Mouse (Mus musculus) frontal cortex, postnatal 36 days (tissue): ENCODE measurements around the gene Rpl6.
"Not testable (repeated sequence)": the region's sequence is repeated elsewhere in the genome, so short reads cannot be mapped to it uniquely, and the experiment has no call there.

Experiments used
- DNase-seq, 2 experiments: peaks; one replicate each; pipeline ENCODE4 v3.0.0; 2022; ENCODE audit warnings: low spot score in 2 of 2

The Rpl6 gene

DNA sequence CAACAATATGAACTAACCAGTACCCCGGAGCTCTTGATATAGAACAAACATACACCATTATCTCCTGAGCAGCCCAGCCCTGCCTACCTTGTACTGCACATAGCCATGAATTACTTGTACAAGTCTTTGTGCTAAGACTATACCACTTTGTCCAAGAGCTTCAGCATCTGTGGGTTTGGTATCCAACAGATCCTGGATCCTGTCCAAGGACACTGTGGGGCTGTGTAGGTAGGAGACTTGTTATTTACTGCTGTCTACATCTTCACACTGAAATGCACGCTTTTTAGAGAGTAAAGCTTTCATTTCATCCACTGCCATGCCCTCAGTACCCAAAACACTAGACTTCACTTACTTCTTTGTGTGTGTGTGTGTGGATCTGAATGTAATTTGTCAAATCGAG lies 20.6 kb downstream of the Rpl6 start:
- DNase-seq, result peak in 1 of 2 experiments; percentile 32

DNA sequence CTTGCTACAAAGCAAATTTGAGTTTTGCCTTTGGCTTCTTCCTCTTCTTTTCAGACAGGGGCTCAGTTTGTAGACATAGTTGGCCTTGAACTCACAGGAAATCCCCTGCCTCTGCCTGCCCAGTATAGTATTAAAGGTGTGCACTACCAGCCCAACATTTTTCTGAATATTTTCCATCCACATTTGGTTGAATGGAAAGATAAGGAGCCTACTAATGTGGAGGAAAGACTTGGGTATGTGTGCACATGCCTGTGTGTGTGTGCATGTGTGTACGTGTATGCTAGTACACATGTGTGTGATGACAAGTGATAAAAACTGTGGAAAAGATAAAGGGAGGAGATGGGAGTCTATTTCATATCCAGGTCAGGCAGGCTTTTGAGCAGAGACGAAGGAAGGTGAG lies 21.6 kb downstream of the Rpl6 start:
- DNase-seq, result no peak

GRCm38 (mm10) chr5:121226406-121226805 lies 22.1 kb downstream of the Rpl6 start:
- no peak for DNase-seq

DNA sequence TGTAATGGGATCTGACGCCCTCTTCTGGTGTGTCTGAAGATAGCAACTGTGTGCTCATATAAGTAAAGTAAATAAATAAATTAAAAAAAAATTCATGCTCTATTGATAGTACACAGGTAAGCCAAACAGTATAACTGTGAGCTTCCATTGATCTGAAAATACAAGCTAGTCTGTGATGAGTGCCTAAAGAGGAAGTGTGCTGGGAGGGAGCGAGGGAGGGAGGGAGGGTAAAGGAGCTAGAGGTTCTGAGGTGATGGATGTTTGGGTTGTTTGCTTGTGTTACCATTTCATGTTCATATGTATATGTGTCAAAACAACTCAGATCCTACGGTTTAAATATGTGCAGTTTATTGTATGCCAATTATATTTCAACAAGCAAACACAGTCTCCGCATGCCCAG lies 22.6 kb downstream of the Rpl6 start:
- no peak for DNase-seq

DNA sequence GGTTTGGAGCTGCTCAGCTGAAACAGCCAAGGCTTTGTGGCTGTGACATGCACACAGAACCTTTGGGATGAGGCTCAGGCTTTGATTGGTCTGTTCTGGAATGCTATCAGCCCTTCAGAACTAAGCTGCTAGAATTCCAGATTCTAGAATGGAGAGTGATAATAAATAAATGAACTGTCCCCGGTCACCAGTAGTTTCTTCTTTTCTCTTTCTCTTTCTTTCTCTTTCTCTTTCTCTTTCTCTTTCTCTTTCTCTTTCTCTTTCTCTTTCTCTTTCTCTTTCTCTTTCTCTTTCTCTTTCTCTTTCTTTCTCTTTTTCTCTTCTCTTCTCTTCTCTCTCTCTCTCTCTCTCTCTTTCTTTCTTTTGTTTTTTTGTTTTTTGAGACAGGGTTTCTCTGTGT lies 23.0 kb downstream of the Rpl6 start:
- not testable (repeated sequence) for DNase-seq

DNA sequence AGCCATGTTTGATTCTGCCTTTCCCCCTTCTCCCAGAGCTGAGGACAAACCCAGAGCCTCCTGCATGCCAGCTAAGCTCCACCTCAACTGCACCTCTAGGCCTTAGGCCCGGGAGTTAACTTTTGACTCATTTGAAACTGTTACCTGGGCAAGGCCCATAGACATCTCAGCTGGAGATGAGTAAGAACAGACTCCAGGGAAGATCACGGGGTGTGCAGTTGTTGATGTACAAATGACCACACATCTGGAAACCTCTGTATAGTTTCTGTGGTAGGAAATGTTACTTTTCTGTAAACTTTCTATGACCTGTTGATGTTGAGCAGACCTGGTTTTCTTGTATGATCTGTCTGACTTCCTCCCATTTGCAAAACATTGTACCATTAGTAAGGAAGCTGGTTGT lies 24.9 kb downstream of the Rpl6 start:
- no peak for DNase-seq

GRCm38 (mm10) chr5:121230811-121231210 lies 26.5 kb downstream of the Rpl6 start:
- no peak for DNase-seq

DNA sequence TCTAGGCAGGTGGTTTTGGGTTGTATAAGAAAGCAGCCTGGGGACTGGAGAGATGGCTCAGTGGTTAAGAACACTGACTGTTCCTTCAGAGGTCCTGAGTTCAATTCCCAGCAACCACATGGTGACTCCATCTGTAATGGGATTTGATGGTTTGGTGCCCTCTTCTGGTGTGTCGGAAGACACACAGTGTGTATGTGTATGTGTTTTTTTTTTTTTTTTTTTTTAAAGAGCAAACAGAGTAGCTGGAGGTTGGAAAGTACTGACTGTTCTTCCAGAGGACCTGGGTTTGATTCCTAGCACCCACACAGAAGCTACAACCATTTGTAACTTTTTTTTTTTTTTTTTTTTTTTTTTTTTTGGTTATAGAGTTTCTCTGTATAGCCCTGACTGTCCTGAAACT lies 28.5 kb downstream of the Rpl6 start:
- no peak for DNase-seq

DNA sequence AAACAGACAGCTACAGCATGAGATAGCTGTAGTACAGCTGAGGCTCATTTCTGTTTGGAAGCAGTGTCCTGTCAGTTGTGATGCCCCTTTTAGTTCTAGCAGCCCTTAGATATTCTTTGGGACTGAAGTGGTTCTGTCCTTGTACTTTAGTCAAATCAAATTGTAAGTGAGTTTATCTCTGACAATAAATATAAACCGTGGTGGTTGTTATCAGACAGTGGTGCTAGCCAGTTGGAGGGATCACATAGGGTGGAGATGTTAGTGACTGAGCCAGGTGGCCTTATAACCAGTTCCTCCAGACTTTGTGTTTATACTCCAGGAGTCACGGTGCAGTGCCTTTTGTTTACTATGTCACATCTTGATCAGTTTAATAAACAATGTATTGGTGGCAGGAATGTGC lies 29.4 kb downstream of the Rpl6 start:
- no peak for DNase-seq

DNA sequence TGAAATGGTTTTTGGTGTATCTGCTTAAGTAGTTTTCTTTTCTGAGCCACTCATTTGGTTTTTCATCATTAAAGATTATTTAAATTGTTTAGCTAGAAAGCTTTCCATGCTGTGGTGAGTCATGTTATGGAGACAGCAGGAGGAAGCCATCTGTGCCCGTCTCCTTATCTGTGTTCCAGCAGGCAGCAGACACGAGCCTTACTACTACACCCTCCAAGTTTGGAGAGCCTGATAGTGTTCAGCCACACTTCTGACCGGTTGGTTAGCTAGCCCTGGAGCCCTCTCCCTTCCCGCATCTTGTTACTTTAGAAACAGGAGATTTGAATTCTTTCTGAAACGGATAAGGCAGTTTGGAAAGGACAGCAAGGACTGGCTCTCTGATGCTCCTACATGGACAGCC lies 31.9 kb downstream of the Rpl6 start:
- DNase-seq, result peak; percentile 43 to 66

DNA sequence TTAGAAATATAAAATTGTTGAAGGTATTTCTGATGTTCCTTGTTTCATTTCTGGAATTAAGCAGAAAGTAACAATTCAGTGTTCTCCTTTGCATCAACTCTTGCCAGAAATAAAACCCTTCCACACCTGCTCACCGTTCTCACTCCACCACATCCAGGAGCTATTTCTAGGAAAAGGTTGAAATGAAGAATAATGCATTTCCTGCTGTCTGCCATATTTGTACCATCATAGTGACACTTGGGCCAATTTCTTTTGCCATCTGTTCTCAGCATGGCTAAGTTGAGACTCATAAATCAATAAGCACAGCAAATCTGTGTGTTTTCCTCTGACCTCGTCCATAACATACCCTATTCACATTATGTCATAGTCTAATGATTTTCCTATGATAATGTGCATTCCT lies 33.9 kb downstream of the Rpl6 start:
- no peak for DNase-seq

GRCm38 (mm10) chr5:121239846-121240245 lies 35.6 kb downstream of the Rpl6 start:
- peak in 1 of 2 experiments; percentile 20 for DNase-seq

GRCm38 (mm10) chr5:121241182-121241581 lies 36.9 kb downstream of the Rpl6 start:
- no peak for DNase-seq

DNA sequence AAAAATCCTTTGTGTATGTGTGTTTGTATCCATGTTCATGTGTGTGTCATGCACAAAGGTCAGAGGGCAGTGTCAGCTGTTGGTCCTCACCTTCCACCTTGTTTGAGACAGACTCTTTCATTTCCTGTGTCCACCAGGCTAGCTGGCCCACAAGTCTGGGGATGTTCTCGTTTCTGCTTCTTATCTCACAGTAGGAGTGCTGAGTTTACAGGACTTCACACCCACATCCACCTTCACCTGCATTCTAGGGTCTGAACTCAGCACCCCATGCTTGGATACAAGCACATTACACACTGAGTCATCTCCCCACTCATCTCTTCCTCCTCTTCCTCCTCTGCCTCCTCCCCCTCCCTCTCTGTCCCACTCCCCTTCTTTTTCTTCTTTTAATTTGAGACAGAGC lies 38.0 kb downstream of the Rpl6 start:
- no peak for DNase-seq

DNA sequence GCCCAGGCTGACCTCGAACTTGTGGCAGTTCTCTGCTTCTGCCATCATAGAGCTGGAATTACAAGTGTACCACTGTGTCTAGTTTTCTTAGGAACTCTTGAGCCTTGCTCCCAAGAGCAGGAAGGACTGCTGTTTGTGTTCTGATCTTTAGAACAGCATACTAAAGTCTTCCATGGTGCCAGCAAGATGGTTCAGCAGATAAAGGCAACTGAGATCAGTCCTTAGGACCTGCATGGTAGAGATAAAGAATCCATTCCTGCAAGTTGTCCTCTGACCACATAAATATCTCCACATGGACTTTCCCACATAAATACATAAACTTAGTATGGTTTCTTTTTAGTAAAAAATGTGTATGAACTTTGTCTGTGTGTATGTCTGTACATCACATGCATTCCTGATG lies 38.4 kb downstream of the Rpl6 start:
- no peak for DNase-seq

DNA sequence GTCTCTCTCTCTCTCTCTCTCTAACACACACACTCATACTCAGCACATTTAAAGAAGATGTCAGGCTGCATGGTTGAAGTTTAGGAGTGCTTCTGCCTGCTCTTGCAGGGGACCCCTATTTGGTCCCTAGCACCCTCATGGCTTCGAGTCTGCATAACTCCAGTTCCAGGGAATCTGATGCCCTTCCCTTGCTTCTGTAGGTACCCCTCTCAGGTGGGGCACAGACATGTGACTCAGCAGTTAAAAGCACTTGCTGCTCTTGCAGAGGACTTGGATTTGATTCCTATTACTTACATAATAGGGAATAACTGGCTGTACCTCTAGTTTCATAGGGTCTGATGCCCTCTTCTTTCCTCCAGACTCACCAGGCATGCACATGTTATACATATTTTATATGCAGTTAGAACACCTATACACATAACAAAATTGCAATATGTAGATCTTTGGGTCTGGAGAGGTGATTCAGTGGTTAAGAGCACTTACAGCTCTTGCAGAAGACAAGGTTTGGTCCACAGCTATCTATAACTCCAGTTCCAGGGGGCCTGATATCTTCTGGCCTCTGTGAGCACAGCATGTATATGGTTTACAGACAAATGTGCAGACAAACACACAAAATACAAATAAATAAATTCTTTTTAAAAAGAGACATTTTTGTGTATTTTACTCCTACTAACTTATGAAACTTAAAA lies 39.5 kb downstream of the Rpl6 start:
- DNase-seq, result no peak

GRCm38 (mm10) chr5:121244365-121244731 lies 40.1 kb downstream of the Rpl6 start:
- DNase-seq, result no peak

DNA sequence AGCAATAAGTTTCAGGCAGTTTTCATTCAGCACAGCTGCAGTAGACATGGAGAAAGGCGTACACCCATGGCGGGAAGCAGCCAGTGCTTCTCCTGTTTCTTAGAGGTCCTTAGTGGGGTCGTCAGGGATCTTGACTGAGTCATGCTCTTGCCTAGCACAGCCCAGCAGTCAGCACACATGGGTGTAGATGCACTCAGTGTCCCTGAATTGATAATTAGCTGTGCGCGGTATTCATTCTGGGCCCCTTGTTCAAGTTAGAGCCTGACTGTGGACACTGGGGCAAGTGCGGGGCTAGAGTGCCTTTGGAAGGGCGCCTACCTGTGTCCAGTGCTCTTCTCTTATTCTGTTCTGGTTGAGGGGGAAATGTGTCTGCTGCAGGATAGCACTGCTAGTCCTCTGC lies 40.9 kb downstream of the Rpl6 start:
- DNase-seq, result no peak

DNA sequence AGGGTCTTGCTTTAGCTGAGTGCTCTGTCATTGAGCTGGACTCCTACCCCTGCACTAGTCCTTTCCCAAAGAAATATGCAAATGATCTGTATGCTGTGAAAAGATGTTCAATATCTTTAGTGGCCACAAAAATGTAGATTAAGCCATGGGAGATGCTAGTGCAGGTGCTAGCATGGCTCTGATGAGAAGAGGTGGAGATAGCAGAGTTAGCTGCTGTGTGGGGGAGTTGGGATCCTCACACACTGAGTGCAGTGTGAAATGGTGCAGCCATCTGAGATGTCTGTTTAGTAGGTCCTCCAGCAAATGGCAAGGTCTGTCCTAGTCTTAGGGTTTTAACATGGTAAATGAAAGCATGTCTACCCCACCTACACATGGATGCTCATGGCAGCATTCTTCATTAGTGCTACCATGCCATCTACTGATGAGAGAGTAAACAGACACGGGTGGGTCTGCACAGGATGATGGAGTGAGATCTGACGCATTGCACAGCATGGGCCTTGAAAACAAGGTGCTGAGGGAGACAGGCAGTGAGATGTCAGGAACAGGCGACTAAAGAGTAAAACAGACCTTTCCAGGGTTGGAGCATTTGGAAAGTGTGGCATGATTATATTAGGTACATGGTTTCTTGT lies 44.6 kb downstream of the Rpl6 start:
- peak in 1 of 2 experiments; percentile 34 for DNase-seq

DNA sequence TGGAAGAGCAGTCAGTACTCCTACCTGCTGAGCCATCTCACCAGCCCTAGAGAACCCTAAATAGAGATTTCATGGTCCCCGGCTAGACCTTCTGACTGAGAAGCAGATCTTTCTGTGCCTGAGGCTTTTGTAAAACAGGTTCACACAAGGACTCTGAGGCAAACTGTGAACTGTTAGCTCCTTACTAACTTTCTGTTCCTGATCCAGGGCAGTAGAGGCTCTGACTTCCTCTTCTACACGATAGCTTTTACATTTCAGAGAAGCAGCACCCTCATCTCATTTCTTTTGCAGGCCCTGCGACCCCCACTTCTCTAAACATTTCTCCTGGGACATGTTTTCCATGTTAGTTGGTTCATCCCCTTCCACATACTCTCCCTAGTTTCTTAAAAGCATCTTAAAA lies 45.4 kb downstream of the Rpl6 start:
- DNase-seq, result no peak

GRCm38 (mm10) chr5:121251813-121252212 lies 47.5 kb downstream of the Rpl6 start:
- DNase-seq, result no peak

DNA sequence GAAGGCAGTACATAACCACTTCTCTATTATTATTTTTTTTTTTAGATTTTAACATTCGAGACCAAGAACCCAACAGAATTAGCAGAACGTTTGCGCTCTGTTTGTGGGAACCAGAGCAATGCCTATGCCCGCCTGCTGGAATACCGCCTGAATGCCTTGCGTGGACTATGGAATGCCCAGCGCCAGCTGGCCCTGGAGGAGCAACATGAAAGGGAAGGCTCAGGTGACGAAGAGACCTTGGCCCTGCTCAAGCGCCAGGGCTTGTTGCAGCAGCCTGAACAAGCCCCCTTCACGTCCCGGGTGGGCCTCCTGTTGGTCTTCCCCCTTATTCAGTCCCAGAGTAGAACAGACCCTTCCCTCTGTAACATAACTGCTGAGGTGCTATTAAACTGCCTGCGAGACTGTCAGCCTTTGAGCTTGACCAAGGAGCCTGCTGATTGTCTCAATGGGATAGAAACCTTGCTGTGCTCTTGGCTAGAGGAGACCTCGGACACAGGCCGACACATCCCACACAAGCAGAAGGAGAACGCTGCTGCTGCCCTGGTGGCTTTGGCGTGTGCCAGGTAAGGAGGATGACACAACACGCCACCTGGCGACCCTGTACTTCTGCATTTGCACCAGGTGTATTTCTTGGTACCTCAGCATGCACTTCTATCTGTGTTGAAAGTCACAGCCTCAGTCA lies 49.7 kb downstream of the Rpl6 start:
- no peak for DNase-seq

DNA sequence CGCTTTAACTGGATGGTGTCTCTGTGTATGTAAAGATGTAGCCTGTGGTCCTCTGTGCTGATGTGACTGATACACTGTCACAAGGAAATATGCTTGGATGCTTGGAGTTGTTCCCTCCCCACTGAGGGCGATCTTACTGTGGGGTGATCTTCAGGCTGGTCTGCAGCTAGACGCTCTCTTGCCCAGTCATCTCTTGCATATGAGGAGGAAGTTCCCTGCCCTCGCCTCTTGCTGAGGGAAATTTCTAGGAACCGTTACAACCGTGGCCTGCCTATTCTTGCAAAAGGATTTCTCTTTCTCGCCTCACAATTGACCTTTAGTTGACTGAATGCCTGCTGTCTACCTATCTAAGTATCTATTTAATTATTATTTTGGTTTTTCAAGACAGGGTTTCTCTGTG lies 50.7 kb downstream of the Rpl6 start:
- no peak for DNase-seq
